Mouse (Mus musculus) inflammation-experienced regulatory T-cells (primary cell): ENCODE measurements around the gene Flot2. TPM values are rescaled to one million over a fixed set of nuclear protein-coding genes. Genes with fewer than 3 reads are reported as not detected.

Experiments used
- polyA plus RNA-seq, 2 experiments: library from polyadenylated mRNA; unstranded; fragments of 100-300 nt; shearing (Covaris generic); gene quantifications; one replicate each; pipeline ENCODE4 v1.2.1; 2017

Flot2 gene
- polyA plus RNA-seq: 10 to 100 TPM; 45.2 to 46.9 TPM

GRCm38 (mm10) chr11:78037831-78038752 is at the start of gene Flot2:
Gene Flot2 (plus strand): TSS chr11:78037931.

GRCm38 (mm10) chr11:78031947-78032808 is 5.6 kb upstream of the Flot2 start, which contains the start of gene Dhrs13:
Gene Dhrs13 (plus strand): TSS chr11:78032280.

DNA sequence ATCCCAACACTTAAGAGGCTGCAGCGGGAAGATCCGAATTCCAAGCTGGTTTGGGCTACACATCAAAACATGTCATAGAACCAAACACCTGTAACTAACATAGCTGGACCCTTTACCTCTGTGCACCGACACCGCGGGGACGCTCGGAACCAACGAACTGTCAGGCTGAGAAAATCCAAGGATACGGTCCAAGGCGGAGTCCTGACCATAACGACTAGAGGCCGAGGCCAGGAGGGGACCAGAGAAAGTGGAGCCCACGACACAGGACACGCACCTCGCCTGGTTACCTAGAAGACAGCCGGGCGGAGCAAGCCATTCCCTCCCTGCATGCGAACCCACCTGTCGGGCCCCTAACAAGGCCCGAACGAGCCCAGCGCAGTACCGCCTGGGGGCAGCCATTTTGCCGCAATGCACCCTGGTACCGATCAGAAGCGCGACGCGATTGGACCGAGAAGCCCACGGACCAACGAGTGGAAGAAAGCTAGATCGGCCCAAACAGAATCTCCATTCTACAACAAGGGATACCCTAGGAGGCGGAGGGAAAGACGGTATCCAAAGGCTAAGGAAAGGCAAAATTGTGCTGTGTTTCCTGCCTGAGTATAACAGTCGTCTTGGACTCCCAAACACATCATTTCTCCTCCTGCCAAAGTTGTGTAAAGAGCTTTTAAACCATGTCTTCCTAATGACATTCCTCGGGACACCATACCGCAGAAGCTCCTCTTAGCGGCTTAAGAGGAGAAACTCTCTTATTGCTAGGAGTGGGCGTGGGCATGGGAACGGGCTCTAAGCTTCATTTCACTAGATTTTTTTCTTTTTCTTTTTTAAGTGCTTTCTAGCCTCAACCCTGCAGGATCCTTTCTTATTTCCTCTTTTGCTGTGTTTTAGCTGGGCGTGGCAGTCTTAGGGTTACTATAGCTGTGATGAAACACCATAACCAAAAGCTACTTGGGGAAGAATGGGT is 42.5 kb downstream of the Flot2 start, which contains the start of gene Eral1:
Gene Eral1 (minus strand): TSS at position 423 of the 961 bp plus-strand sequence.

GRCm38 (mm10) chr11:78094504-78095143 is 56.9 kb downstream of the Flot2 start, which contains the start of gene Fam222b:
Gene Fam222b (plus strand): TSS chr11:78094660.

Other genes with a start within 250 kb of the Flot2 start
- gene Pipox, start 143.8 kb upstream of the Flot2 start, polyA plus RNA-seq: 1 to 10 TPM in 1 of 2 experiments, under 1 TPM in 1; 0.18 to 1.2 TPM
- 1 to 10 TPM in 1 of 2 experiments, under 1 TPM in 1; 0.18 to 1.2 TPM for gene Sez6, start 107.1 kb upstream of the Flot2 start, polyA plus RNA-seq
- 10 to 100 TPM; 39.8 to 49.5 TPM for gene Phf12, start 55.2 kb upstream of the Flot2 start, polyA plus RNA-seq
- 10 to 100 TPM in 1 of 2 experiments, 1 to 10 TPM in 1; 3.5 to 11.3 TPM for gene Dhrs13, start 5.7 kb upstream of the Flot2 start, polyA plus RNA-seq
- 10 to 100 TPM; 35.2 to 42.6 TPM for gene Eral1, start 42.5 kb downstream of the Flot2 start, polyA plus RNA-seq
- gene Fam222b, start 56.7 kb downstream of the Flot2 start, polyA plus RNA-seq: 10 to 100 TPM; 16.4 to 22.2 TPM
- 10 to 100 TPM; 37.7 to 41.3 TPM for gene Traf4, start 127.7 kb downstream of the Flot2 start, polyA plus RNA-seq
- 10 to 100 TPM; 10.2 to 10.5 TPM for gene Nek8, start 138.7 kb downstream of the Flot2 start, polyA plus RNA-seq
- 1 to 10 TPM; 3.2 to 3.4 TPM for gene Tlcd1, start 138.8 kb downstream of the Flot2 start, polyA plus RNA-seq
- gene Rpl23a, start 145.7 kb downstream of the Flot2 start, polyA plus RNA-seq: 1,000 to 10,000 TPM; 1,229 to 1,373 TPM
- 1 to 10 TPM; 1.6 to 3.9 TPM for gene Rab34, start 150.5 kb downstream of the Flot2 start, polyA plus RNA-seq
- gene Proca1, start 155.5 kb downstream of the Flot2 start, polyA plus RNA-seq: 1 to 10 TPM in 1 of 2 experiments, under 1 TPM in 1; 0.71 to 3.6 TPM
- gene Sdf2, start 207.8 kb downstream of the Flot2 start, polyA plus RNA-seq: 100 to 1,000 TPM in 1 of 2 experiments, 10 to 100 TPM in 1; 85.9 to 108 TPM
- gene Supt6, start 208.1 kb downstream of the Flot2 start, polyA plus RNA-seq: 10 to 100 TPM; 35.7 to 38.9 TPM
- 10 to 100 TPM; 70.9 to 82.1 TPM for gene 2610507B11Rik, start 223.8 kb downstream of the Flot2 start, polyA plus RNA-seq